Comparison of ENCODE assay signal across 16 mouse cellular contexts in genomic region chr13:8476237-8476636, GRCm38 (mm10).
DNase-seq lines count a peak whose midpoint lies in the region; ATAC-seq and TF ChIP-seq lines count a peak whose summit lies in the region.
"Had no signal": no experiment of that assay in that cellular context is flagged by ENCODE, and none has a peak within 500 bp of the region (broad histone marks: within the 10 kb centered on the region; RNA-seq: fewer than 3 reads in every experiment).

No protein-coding gene starts in this region.

- no peak for TF ChIP-seq EP300 in lung, postnatal 0 days (IDR thresholded peaks at IDR 0.05)

- 0 out of 2 replicates have a peak, but pooled peaks cover 6% of the 10 kb centered on the region for H3K4me1 ChIP-seq in hindbrain, embryonic 13.5 days (replicated peaks)
- no peaks in the 10 kb centered on the region for H3K4me1 ChIP-seq in hindbrain, embryonic 12.5 days
- H3K4me1 ChIP-seq in midbrain, embryonic 11.5 days (ENCODE audit: control insufficient read depth, insufficient read depth, low read length): no peaks in the 10 kb centered on the region
- no peaks in the 10 kb centered on the region for H3K4me1 ChIP-seq in midbrain, embryonic 10.5 days
- no peaks in the 10 kb centered on the region for H3K4me1 ChIP-seq in midbrain, embryonic 13.5 days (replicated peaks)
- H3K4me1 ChIP-seq in lung, postnatal 0 days (ENCODE audit: insufficient read depth, low read depth, low read length): no peaks in the 10 kb centered on the region
- H3K4me1 ChIP-seq: embryonic facial prominence, embryonic 12.5 days; neural tube, embryonic 13.5 days; stomach, embryonic 15.5 days had no signal

- H3K4me2 ChIP-seq in hindbrain, embryonic 13.5 days: no peak overlapping the region
- H3K4me2 ChIP-seq in hindbrain, embryonic 12.5 days (replicated peaks): no peak overlapping the region
- no peak overlapping the region for H3K4me2 ChIP-seq in midbrain, embryonic 11.5 days
- H3K4me2 ChIP-seq in midbrain, embryonic 13.5 days (replicated peaks): no peak overlapping the region
- H3K4me2 ChIP-seq in lung, postnatal 0 days (replicated peaks; ENCODE audit: low read depth, low read length): no peak overlapping the region
- H3K4me2 ChIP-seq: embryonic facial prominence, embryonic 12.5 days; neural tube, embryonic 13.5 days; stomach, embryonic 15.5 days had no signal

- no peak for TF ChIP-seq CTCF in lung, postnatal 0 days (IDR thresholded peaks at IDR 0.05)

- no peaks in the 10 kb centered on the region for H3K27me3 ChIP-seq in hindbrain, embryonic 13.5 days
- H3K27me3 ChIP-seq in hindbrain, embryonic 12.5 days: no peaks in the 10 kb centered on the region
- no peaks in the 10 kb centered on the region for H3K27me3 ChIP-seq in midbrain, embryonic 11.5 days (ENCODE audit: control insufficient read depth, insufficient read depth, low read length)
- no peaks in the 10 kb centered on the region for H3K27me3 ChIP-seq in midbrain, embryonic 10.5 days (ENCODE audit: low read depth, poor library complexity, severe bottlenecking)
- no peaks in the 10 kb centered on the region for H3K27me3 ChIP-seq in midbrain, embryonic 13.5 days
- H3K27me3 ChIP-seq in lung, postnatal 0 days (replicated peaks; ENCODE audit: insufficient read depth, low read length): no peaks in the 10 kb centered on the region
- H3K27me3 ChIP-seq: embryonic facial prominence, embryonic 12.5 days; neural tube, embryonic 13.5 days; stomach, embryonic 15.5 days had no signal

- H3K9me3 ChIP-seq in hindbrain, embryonic 13.5 days: no peaks in the 10 kb centered on the region
- no peaks in the 10 kb centered on the region for H3K9me3 ChIP-seq in hindbrain, embryonic 12.5 days (replicated peaks)
- no peaks in the 10 kb centered on the region for H3K9me3 ChIP-seq in midbrain, embryonic 11.5 days (ENCODE audit: control insufficient read depth, low read length)
- no peaks in the 10 kb centered on the region for H3K9me3 ChIP-seq in midbrain, embryonic 10.5 days (replicated peaks)
- H3K9me3 ChIP-seq in midbrain, embryonic 13.5 days: no peaks in the 10 kb centered on the region; the same call in 1 of the 2 replicates
- H3K9me3 ChIP-seq in lung, postnatal 0 days (ENCODE audit: low read length): no peaks in the 10 kb centered on the region
- H3K9me3 ChIP-seq: embryonic facial prominence, embryonic 12.5 days; neural tube, embryonic 13.5 days; stomach, embryonic 15.5 days had no signal

- H3K4me3 ChIP-seq in hindbrain, embryonic 13.5 days: no peak overlapping the region
- no peak overlapping the region for H3K4me3 ChIP-seq in hindbrain, embryonic 12.5 days
- H3K4me3 ChIP-seq in midbrain, embryonic 11.5 days (ENCODE audit: low read depth, low read length): no peak overlapping the region
- H3K4me3 ChIP-seq in midbrain, embryonic 10.5 days: no peak overlapping the region
- no peak overlapping the region for H3K4me3 ChIP-seq in midbrain, embryonic 13.5 days (replicated peaks)
- H3K4me3 ChIP-seq in lung, postnatal 0 days (ENCODE audit: low read depth, low read length): no peak overlapping the region
- H3K4me3 ChIP-seq: embryonic facial prominence, embryonic 12.5 days; neural tube, embryonic 13.5 days; stomach, embryonic 15.5 days had no signal

- ATAC-seq in hindbrain, embryonic 13.5 days (ENCODE audit: low FRiP score): no peak
- ATAC-seq in hindbrain, embryonic 12.5 days (ENCODE audit: low FRiP score): no peak
- ATAC-seq in midbrain, embryonic 11.5 days (ENCODE audit: low FRiP score): no peak
- ATAC-seq in midbrain, embryonic 13.5 days: 0 out of 2 replicates have a peak, but pooled peaks have one; percentile 30
- no peak for ATAC-seq in lung, postnatal 0 days
- ATAC-seq: Patski had no signal

- no peak overlapping the region for H3K9ac ChIP-seq in hindbrain, embryonic 13.5 days
- H3K9ac ChIP-seq in hindbrain, embryonic 12.5 days: no peak overlapping the region
- no peak overlapping the region for H3K9ac ChIP-seq in midbrain, embryonic 11.5 days (ENCODE audit: low read length)
- H3K9ac ChIP-seq in midbrain, embryonic 13.5 days (replicated peaks): no peak overlapping the region
- no peak overlapping the region for H3K9ac ChIP-seq in lung, postnatal 0 days (replicated peaks; ENCODE audit: low read depth)
- H3K9ac ChIP-seq: embryonic facial prominence, embryonic 12.5 days; neural tube, embryonic 13.5 days; stomach, embryonic 15.5 days had no signal

- H3K36me3 ChIP-seq in hindbrain, embryonic 13.5 days: no peaks in the 10 kb centered on the region
- H3K36me3 ChIP-seq in hindbrain, embryonic 12.5 days: no peaks in the 10 kb centered on the region
- no peaks in the 10 kb centered on the region for H3K36me3 ChIP-seq in midbrain, embryonic 11.5 days (ENCODE audit: control insufficient read depth, insufficient read depth, low read length)
- H3K36me3 ChIP-seq in midbrain, embryonic 10.5 days: no peaks in the 10 kb centered on the region
- H3K36me3 ChIP-seq in midbrain, embryonic 13.5 days: no peaks in the 10 kb centered on the region
- H3K36me3 ChIP-seq in lung, postnatal 0 days (ENCODE audit: insufficient read depth, low read length): no peaks in the 10 kb centered on the region
- H3K36me3 ChIP-seq: embryonic facial prominence, embryonic 12.5 days; neural tube, embryonic 13.5 days; stomach, embryonic 15.5 days had no signal

- peak overlapping the region; percentile 23; the same call in 1 of the 2 replicates for H3K27ac ChIP-seq in hindbrain, embryonic 13.5 days
- H3K27ac ChIP-seq in hindbrain, embryonic 12.5 days: no peak overlapping the region
- no peak overlapping the region for H3K27ac ChIP-seq in midbrain, embryonic 11.5 days (ENCODE audit: low read depth, low read length)
- H3K27ac ChIP-seq in midbrain, embryonic 10.5 days (replicated peaks): no peak overlapping the region
- H3K27ac ChIP-seq in midbrain, embryonic 13.5 days: no peak overlapping the region
- H3K27ac ChIP-seq in lung, postnatal 0 days (ENCODE audit: low read length): no peak overlapping the region
- H3K27ac ChIP-seq: embryonic facial prominence, embryonic 12.5 days; neural tube, embryonic 13.5 days; stomach, embryonic 15.5 days had no signal

- WGBS in hindbrain, embryonic 13.5 days: 73% methylated on average over 3 of the region's 3 CpGs
- WGBS in hindbrain, embryonic 12.5 days: 83% methylated on average over 3 of the region's 3 CpGs
- WGBS in midbrain, embryonic 11.5 days: 75% methylated on average over 3 of the region's 3 CpGs
- WGBS in midbrain, embryonic 10.5 days: 89% methylated on average over 3 of the region's 3 CpGs
- WGBS in midbrain, embryonic 13.5 days: 67% methylated on average over 3 of the region's 3 CpGs
- 46% methylated on average over 3 of the region's 3 CpGs for WGBS in lung, postnatal 0 days

- peak; percentile 21 for DNase-seq in midbrain, embryonic 11.5 days (ENCODE audit: low spot score, missing footprints)
- DNase-seq in midbrain, embryonic 10.5 days (ENCODE audit: low spot score): no peak
- peak; percentile 8 to 14 for DNase-seq in right cerebral cortex, postnatal 36 days (ENCODE audit: low spot score in 2 of 2)
- no peak for DNase-seq in lung, postnatal 0 days (ENCODE audit: low spot score)
- DNase-seq: adrenal gland, postnatal 36 days; cerebellum, adult 9-10 months; kidney, adult 2 months; kidney, postnatal 14 days; lung, adult 18-20 months had no signal

Comparison
In these comparisons a context has a peak if more than half of its experiments do, and no peak if none do; other contexts are left out.
1. DNase-seq: peak in midbrain, embryonic 11.5 days (single experiment) and right cerebral cortex, postnatal 36 days (2 of 2); none in midbrain, embryonic 10.5 days (single experiment) and lung, postnatal 0 days (single experiment).